Mouse (Mus musculus): ENCODE data around the gene Ankrd2.

GRCm38 (mm10) chr19:42051351-42051750 lies 15.6 kb downstream of the Ankrd2 start:
- TF ChIP-seq CTCF (IDR thresholded peaks at IDR 0.05; ENCODE audit: control insufficient read depth, insufficient read depth, insufficient replicate concordance, low read depth, low read length) (no peak), POLR2A (IDR thresholded peaks at IDR 0.05; ENCODE audit: control insufficient read depth, low read depth, low read length) (no peak)
